Mouse (Mus musculus): Measurements from ENCODE around the gene Snrnp25.

The Snrnp25 gene

DNA sequence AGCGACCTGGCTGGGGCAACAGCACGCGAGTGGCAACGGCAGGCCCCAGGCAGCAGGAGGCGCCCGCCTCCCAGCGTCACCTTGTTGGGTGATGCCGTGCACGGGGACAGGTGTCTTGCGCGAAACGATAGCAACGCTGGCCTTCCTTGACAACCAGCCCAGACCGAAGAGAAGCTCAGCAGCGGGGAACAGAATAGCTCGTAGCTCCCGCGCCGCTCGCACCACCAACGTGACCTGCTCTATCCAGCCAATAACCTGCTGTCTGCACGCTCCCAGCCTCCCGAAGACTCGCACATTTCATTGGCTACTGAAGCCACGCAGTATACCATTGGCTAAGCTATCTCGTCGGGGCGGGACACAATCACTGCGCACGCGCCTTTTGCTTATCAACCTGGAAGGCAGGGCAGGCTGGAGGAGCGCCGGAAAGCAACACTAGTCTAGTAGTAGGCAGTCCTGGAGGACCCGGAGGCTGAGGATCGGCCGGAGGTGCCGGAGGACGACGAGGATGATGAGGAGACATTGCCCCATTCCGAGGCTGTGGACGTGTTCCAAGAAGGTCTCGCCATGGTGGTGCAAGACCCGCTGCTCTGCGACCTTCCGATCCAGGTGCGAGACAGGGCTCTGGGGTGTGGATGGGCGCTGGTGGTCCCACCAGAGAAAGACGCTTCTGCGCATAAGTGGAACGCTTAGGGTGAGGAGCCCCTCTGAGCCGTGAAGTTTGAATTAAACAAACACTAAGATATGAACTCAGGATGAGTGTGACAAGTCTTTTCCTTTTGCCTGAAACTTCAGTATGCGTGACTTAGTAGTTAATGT lies at the start of gene Snrnp25:
Snrnp25 (plus strand) TSS at position 358 of the 816 bp plus-strand sequence.
- DNase-seq (ENCODE audit: low read depth) = peak; percentile 97

DNA sequence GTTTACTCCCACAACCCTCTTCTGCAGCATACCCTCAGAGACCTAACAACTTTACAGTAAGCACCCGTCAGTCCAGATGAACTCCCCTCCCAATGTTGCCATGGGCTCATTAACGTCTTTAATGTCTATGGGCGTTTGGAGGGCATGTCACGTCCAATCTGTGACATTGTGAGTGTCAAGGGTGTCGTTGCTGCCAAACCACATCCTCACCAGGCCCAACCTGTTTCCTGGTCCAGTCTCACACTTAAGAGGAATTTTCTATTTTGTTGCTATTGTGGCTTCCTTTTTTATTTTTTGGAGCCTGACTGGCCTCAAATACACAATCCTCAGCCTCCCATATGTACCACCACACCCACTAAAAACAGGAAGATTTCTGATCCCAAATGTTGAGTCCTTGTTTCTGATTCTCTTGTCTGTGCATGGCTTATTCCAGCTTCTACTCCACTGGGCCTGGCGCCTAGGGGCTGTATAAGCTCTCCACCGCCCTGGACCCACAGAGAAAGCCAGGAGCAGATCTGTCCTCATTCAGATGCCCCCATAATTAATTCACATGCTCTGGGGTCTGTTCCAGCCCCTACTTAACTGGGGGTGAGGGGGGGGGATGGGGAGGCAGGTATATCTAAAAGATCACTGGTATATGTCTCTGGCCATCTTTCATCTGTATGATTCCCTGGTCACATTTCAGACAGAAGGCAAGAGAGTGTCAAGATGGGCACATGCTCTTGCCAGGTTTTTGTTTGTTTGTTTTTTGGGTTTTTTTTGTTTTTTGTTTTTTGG lies 48.2 kb upstream of the Snrnp25 start:
- DNase-seq (ENCODE audit: low read depth) = no peak

DNA sequence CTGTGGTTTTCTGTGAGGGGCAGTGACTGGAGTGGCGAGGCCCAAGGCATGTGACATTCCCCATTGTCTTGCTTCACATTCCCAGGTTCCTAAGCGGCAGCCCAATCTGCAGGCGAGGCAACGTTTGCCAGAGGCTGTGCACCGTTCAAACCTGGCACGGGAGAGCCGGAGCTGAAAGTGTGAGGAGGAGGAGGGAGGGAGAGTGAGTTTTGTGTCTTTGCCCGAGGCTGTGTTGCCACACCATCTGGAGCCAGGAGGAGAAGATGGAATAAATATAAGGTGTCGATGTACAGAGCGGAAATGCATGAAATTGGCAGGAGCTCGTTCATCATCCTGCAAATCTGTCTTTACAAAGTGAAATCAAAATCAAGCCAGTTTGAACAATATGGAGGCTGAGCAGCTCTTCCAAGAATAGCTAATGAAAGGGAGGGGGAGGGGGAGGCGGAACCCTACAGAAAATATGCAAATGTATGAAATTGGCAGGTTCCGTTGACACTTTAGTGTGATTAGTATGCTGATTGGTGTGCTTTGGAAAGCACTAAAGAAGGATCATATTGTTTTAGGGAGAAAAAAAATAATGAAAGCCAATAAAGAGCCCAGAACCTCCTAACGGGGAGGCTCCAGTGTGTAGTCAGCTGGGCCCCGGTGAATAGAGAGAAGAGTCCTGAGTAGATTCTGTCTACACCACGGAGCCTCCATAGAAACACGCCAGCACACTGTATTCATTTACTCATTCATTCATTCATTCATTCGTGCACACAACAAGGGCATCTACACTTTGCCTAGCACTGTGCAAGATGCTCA lies 47.2 kb upstream of the Snrnp25 start:
- no peak for DNase-seq (ENCODE audit: low read depth)

DNA sequence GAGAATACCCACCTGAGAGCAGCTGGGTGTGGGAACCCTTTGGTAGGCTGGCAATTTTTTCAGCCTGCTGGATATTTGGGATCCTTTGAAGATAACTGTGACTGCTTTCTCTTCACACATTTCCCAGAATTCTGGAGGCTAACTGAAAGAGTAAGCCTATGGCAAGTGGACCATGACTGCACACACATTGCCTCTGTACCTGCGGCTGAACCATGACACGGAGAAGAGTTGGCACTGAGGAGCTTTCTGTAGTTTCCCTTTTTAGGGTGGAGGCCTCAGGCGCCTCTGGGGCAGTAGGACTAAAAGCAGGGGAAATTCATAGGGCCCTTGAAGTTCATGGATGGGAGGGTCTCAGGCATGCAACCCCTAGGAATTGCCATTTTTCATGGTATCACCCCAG lies 46.0 kb upstream of the Snrnp25 start:
- DNase-seq (ENCODE audit: low read depth) = no peak

DNA sequence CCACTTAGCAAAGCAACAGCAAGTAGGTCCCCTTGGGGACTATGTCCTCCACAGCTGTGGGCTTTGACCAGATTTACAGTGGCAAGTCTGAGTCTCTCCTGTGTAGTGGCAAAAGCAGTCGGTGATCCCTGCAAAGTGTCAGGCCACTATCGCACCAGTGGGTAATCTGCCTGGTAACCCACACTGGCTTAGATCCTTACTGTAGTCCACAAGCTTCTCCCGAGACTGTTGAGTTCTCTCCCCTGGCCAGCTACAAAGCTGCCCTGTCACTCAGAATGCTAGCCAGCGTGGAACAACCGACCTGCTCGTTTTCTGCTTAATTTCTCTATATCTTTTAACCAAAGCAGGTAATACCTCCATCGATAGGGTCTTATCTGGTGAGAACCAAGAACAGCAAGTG lies 44.9 kb upstream of the Snrnp25 start:
- DNase-seq (ENCODE audit: low read depth) = no peak

DNA sequence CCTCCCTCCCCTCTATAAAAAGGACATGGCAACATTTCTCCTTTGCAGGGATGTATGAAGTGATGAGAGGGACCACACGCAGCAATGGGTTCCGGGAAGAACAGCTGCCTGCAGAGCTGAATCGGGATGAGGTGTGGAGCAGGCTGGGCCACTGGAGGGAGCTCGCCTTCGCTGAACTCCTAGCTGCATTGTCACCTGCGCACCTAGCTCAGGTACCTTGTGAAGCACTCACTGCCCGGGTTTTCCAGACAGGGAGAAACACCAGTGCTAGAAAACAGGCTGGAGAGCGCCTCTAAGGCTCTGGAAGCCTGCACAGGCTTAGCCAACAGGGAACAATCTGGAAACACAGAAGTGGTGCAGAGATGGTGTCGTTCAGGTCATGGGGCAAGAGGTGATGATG lies 43.7 kb upstream of the Snrnp25 start:
- no peak for DNase-seq (ENCODE audit: low read depth)

DNA sequence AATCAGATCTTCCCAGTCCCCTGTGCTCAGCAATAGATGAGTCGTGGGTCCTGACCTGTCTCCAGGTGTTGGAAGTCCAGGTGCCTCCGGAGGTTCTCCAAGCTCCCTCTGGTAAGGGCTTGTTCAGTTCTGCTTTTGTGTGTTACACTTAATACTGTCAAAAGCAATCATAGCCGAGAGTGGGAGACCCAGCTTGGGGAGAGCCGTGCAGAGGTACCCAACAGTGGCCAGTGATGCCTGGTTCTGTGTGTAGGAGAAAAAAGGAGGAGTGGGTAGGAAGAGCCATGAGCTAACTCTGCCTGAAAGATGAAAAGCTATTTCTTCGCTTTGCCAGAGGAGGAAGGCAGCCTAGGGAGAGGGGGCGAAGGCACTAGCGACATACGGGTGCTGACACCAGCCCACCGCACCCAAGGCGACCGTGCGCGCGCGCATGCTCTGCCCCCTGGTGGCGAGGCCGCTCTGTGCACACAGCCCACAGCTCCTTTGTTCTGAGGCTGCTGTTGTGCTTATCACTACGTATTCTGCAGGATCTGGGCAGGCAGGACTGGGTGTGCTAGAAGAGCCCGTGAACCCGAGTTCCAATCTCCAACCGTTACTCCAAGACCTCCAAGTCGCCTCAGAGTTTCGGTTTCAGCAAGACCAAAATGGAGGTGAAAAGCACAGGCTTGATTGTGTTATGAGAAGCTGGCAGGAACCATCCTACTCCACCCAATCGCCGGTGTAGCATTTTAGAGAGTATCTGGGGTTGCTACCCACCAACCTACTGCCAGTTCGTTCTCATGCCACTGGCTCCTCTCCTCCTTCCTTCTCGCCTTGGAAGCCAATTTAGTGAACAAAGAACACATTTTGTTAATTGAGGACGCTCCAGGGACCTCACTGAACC lies 43.1 kb upstream of the Snrnp25 start:
- peak; percentile 36 for DNase-seq (ENCODE audit: low read depth)

DNA sequence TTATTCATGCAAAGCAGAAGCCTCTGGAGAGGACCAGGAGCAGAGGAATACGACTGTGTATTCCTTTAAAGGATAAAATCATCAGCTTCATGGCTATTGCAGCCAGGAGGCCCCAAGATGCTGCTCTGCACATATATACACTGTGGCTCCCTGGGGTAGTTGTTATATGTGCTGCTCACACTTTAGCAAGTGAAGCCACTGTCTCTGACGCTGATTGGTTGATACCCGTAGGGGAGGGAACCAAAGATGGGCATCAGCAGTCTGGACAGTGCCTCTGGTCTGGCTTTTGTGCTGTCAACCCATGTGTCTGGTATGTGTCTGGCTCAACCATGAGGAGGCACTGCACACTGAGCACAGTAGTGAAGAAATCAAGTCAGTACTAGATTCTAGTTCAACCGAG lies 38.5 kb upstream of the Snrnp25 start:
- DNase-seq (ENCODE audit: low read depth) = no peak

DNA sequence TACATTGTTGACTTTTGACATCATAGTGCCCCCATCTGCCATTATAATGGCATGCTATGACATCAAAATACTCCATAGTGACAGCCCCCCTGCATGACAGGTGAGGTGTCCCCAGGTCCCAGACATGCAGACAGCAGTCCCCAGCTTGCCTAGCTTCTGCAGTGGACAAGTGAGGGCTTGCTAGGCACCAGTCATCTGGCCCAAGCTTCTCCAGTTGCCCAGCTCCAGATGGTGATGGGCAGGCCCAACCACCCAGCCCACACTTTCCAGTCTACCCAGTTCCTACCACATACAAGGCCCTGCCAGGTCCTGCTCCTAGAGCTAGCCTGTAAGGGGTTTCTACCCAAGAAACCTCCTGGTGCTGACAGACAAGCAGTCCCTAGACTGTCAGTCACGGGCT lies 26.7 kb upstream of the Snrnp25 start:
- no peak for DNase-seq (ENCODE audit: low read depth)

DNA sequence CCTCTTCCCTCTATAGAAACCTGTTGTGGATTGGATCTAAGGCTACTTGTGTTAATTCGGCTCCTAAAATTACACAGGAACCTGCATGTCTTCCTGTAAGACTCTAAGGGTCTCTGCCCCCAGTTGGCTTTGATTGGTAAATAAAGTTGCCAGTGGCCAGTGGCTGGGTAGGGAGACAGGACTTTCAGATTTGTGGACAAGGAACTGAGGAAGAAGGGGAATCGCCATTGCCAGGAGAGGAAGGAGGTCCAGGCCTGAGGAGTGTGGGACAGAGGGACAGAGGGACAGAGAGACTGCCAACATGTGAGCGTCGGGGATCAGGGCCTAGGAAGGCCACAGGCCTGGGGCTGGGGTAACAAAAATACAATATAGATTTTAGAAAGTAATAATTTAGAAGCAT lies 24.0 kb upstream of the Snrnp25 start:
- no peak for DNase-seq (ENCODE audit: low read depth)

DNA sequence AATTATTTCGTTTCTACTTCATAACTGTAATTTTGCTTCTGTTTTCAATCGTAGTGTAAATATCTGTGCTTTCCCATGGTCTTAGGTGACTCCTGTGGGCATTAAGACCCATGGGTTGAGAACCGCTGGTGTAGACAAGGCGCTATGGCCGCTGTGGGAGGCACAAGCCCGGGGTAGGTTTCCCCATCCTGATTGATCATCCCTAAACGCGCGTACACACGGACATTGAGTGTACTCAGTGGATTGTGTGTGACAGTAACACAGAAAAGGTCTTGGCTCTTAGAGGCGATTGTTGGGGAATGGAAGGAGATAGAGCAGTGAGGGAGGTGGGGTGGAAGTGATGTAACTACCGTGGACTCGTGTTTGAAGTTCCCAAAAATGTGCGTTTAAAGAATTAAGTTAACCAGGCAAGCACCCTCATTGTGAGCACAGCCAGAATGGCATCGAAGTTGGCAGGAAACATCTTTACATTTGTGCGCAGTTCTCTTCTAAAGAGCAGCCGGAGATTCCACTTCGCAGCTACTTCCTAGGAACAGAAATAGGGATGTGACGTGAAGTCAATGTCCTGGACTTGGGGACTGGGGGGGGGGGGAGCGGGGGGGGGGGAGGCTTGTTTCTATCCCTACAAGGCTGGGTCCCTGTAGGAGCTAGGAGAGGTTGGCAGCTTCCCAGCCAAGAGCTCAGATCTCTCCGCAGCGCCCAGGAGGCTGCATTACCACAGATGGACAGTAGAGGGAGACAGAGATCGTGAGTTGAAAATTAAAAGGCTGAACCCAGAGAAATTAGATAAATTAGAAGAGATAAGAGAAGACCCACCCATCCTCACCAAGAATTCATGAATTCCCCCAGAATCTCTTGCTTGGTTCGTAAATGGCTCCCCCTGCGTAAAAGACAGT lies 23.0 kb upstream of the Snrnp25 start:
- DNase-seq (ENCODE audit: low read depth) = no peak

DNA sequence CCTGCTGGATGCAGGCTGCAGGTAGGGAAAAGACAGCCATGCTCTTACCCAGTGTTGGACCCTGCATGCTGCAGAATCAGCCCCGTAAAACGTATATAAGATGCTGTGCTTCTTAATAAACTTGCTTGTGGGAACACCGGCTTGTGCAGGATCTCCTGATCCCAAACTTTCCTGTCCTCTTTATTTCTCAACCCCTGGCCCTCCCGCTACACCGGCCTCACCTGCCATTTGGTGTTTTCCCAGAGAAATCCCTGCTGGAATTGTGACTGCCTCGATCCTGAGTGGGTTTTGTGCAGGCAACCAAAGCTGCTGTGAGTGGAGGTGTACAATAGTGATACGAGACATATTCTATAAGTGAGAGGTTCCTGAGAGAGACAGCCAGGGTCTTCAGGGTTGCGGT lies 20.7 kb upstream of the Snrnp25 start:
- DNase-seq (ENCODE audit: low read depth) = no peak

DNA sequence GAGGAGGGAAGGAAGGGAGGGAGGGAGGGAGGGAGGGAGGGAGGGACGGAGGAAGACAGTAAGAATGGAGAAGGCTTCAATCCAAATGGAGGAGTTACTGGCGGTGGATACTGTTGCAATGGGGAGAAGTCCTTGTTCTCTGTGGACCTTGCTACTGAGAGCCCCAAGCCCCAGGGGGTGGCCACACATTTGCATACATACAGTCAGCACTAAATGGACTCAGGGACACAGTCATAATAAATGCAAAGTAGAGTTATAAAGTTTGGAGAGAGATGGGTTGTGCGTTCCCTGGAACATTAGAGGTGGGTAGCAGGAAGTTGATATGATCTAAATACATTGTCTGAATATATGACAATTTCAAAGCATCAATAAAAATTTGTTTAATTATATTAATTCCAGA lies 19.2 kb upstream of the Snrnp25 start:
- no peak for DNase-seq (ENCODE audit: low read depth)

DNA sequence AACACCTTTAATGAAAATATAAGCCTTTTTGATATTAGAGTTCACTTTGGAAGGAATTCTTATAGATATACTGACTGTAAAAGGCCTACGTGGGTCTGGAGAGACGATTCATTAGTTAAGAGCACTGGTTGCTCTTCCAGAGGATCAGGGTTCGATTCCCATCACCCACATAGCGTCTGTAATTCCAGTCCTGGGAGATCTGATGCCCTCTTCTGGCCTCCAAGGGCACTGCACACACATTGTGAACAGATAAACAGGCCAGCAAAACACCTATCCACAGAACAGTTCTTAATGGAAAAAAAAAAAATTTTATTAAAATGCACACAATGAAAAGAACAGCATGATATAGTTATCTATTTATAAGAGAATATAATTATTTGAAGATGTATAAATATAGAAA lies 18.0 kb upstream of the Snrnp25 start:
- DNase-seq (ENCODE audit: low read depth) = no peak

DNA sequence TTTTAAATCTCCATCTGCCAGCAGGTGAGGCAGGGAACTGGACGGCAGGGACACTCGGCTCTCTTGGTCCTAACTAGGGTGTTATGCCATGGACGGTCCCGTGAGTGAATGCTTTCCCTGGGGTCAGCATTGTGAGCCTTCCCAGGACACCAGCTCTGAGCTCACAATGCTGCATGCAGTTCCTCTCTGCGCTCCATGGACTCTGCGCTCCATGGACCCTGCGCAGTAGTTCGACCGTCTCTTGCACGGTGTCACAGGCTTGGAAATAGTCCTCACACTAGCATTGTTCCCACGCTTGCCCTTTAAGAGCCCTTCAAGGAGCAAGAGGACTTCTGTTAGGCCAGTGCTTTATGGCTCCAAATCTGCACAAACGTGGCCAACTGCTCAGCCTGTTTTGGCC lies 16.3 kb upstream of the Snrnp25 start:
- no peak for DNase-seq (ENCODE audit: low read depth)

DNA sequence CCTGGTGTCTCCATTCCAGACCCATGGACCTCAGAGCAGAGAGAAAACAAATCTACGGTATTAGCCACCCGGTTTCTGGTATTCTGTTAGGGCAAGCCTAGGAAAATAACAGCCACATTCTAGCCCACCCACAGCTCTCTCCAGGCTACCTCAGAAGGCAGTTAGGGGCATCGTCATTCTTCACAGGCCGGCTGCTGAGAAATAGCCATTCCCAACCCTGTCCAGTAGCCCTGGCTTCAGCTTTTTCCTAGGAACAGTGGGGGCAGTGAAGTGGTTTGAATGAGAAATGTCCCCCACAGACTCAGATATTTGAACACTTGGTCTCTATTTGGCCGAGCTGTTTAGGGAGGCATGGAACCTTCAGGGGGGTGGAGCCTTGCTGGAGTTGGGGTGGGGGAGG lies 15.8 kb upstream of the Snrnp25 start:
- no peak for DNase-seq (ENCODE audit: low read depth)

DNA sequence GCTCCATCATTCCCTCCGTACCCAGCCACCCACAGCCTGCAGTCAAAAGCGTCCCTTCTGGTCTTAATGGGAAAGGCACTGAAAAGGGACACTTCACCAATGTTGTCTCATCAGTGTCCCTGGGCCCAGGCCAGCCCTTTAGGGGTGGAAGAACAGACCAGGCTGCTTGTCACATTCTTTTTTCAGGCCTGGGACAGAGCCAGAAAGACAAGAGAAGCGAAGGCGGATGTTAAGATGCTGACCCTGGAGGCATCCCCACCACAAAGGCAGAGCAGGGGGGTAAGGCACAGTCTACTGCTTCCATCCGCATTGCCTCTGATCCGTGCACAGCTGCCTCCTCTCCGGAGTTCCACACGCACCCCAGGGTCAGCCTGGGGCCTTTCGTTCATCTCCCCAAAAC lies 15.1 kb upstream of the Snrnp25 start:
- no peak for DNase-seq (ENCODE audit: low read depth)

DNA sequence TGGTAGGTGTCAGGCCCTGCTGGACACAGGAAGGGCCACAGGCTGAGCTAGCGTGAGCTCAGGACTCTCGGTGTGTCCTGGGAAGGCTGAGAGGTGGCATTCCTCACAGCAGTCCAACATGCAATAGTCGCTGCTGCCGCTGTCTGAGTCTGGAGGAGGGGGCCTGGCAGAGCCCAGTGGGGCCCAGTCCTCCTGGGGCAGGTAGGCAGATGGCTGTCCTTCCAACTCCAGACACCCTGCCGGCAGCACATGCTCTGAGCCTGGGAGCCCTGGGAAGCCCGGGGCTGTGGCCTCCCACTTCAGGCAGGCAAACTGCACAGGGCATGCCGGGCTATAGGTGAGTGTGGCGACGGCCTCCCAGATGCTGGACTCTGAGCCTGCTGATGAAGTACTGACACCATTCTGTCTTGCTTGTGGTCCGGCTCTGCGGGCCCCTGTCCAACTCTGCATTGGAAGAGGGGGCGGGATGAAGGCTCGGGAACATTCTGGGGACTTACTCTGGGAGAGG lies 14.6 kb upstream of the Snrnp25 start:
- no peak for DNase-seq (ENCODE audit: low read depth)

DNA sequence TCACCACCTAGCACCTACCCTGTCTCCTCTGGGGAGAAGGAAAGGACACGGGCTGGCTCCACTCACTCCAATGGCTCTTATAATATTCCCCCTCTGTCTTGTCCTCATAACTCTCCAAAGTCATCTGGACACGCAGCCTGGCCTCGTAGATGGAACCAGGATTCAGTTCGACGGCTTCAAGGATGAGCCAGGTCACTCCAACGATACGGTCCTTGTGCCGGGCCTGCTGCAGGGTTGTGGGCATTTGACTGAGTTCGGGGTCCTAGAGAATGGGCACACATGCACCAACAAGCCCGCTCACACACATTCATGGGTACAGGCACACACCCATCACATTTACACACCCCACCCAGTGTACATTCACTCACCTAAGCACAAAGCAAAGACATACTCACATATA lies 12.1 kb upstream of the Snrnp25 start:
- DNase-seq (ENCODE audit: low read depth) = no peak

DNA sequence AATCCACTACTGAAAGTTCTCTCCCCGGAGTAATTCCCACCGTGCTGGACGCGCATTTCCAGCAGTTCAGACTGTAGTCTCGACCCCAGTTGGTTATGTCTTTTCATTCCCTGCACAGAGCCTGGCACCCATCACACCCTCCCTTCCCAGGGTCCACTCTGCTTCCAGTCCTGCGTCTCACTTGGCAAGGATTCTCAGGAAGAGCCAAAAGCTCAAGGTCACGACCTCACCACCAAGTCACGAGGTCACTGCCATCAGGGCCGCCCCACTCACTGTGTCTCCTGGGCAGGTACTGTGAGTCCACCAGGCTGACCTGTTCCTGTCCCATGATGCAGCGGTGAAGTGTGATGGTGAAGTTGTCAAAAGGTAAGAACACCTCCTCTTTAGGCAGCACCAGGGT lies 11.1 kb upstream of the Snrnp25 start:
- DNase-seq (ENCODE audit: low read depth) = no peak

Measured in c-Kit-positive CD71-negative TER-119-negative erythroid progenitor cells, embryonic 14.5 days (primary cell).